Mouse (Mus musculus): ENCODE data around the gene Trpm6. TPM values are rescaled to one million over a fixed set of nuclear protein-coding genes. Genes with fewer than 3 reads are reported as not detected.

The Trpm6 gene
- polyA plus RNA-seq, 1 experiment from 2014 or later, result 0.27 TPM

GRCm38 (mm10) chr19:18774085-18774484, 24.3 kb downstream of the Trpm6 start:
- 53% methylated on average over 1 of the region's 1 CpGs for WGBS
- H3K4me2 ChIP-seq (replicated peaks), result no peak overlapping the region
- no peaks in the 10 kb centered on the region for H3K4me1 ChIP-seq
- no peak overlapping the region for H3K27ac ChIP-seq
- no peak for ATAC-seq (ENCODE audit: low FRiP score, low read depth)
- H3K9me3 ChIP-seq, result no peaks in the 10 kb centered on the region
- no peak overlapping the region for H3K4me3 ChIP-seq
- no peaks in the 10 kb centered on the region for H3K27me3 ChIP-seq (replicated peaks)
- no peaks in the 10 kb centered on the region for H3K36me3 ChIP-seq
- no peak overlapping the region for H3K9ac ChIP-seq

GRCm38 (mm10) chr19:18799646-18800045, 49.9 kb downstream of the Trpm6 start:
- ATAC-seq (ENCODE audit: low FRiP score, low read depth), result no peak
- 81% methylated on average over 1 of the region's 1 CpGs for WGBS
- no peaks in the 10 kb centered on the region for H3K27me3 ChIP-seq (replicated peaks)
- H3K4me3 ChIP-seq, result no peak overlapping the region
- no peak overlapping the region for H3K27ac ChIP-seq
- H3K9ac ChIP-seq, result no peak overlapping the region
- H3K4me2 ChIP-seq (replicated peaks), result no peak overlapping the region
- H3K36me3 ChIP-seq, result no peaks in the 10 kb centered on the region
- no peaks in the 10 kb centered on the region for H3K4me1 ChIP-seq
- H3K9me3 ChIP-seq, result no peaks in the 10 kb centered on the region

GRCm38 (mm10) chr19:18811264-18811663, 61.5 kb downstream of the Trpm6 start:
- WGBS, result 80% methylated on average over 3 of the region's 3 CpGs
- Histone ChIP-seq H3K4me3 (no peak overlapping the region), H3K9me3 (no peaks in the 10 kb centered on the region), H3K4me1 (no peaks in the 10 kb centered on the region), H3K27ac (no peak overlapping the region), H3K27me3 (replicated peaks) (no peaks in the 10 kb centered on the region), H3K4me2 (replicated peaks) (no peak overlapping the region), H3K9ac (no peak overlapping the region), H3K36me3 (no peaks in the 10 kb centered on the region)
- ATAC-seq (ENCODE audit: low FRiP score, low read depth), result no peak

- H3K4me2 ChIP-seq (replicated peaks), result no peak overlapping the region
- H3K9ac ChIP-seq, result no peak overlapping the region
- ATAC-seq (ENCODE audit: low FRiP score, low read depth), result no peak
- H3K36me3 ChIP-seq, result no peaks in the 10 kb centered on the region
- no peak overlapping the region for H3K27ac ChIP-seq
- H3K4me1 ChIP-seq, result no peaks in the 10 kb centered on the region
- no peak overlapping the region for H3K4me3 ChIP-seq
- no peaks in the 10 kb centered on the region for H3K27me3 ChIP-seq (replicated peaks)
- WGBS, result 82% methylated on average over 13 of the region's 13 CpGs
- no peaks in the 10 kb centered on the region for H3K9me3 ChIP-seq
These were observed 65.4 kb downstream of the Trpm6 start for GRCm38 (mm10) chr19:18815170-18815569.

- ATAC-seq (ENCODE audit: low FRiP score, low read depth), result no peak
- WGBS, result 82% methylated on average over 2 of the region's 2 CpGs
- Histone ChIP-seq H3K9me3 (no peaks in the 10 kb centered on the region), H3K4me3 (no peak overlapping the region), H3K4me1 (no peaks in the 10 kb centered on the region), H3K36me3 (no peaks in the 10 kb centered on the region), H3K9ac (no peak overlapping the region), H3K4me2 (replicated peaks) (no peak overlapping the region), H3K27me3 (replicated peaks) (no peaks in the 10 kb centered on the region), H3K27ac (no peak overlapping the region)
These were observed 67.6 kb downstream of the Trpm6 start for GRCm38 (mm10) chr19:18817425-18817824.

- no peak overlapping the region for H3K9ac ChIP-seq
- H3K27me3 ChIP-seq (replicated peaks), result no peaks in the 10 kb centered on the region
- H3K4me3 ChIP-seq, result no peak overlapping the region
- no peak overlapping the region for H3K4me2 ChIP-seq (replicated peaks)
- WGBS, result 86% methylated on average over 2 of the region's 2 CpGs
- no peaks in the 10 kb centered on the region for H3K9me3 ChIP-seq
- ATAC-seq (ENCODE audit: low FRiP score, low read depth), result no peak
- H3K27ac ChIP-seq, result no peak overlapping the region
- no peaks in the 10 kb centered on the region for H3K4me1 ChIP-seq
- no peaks in the 10 kb centered on the region for H3K36me3 ChIP-seq
These were observed 78.8 kb downstream of the Trpm6 start for GRCm38 (mm10) chr19:18828601-18829000.

GRCm38 (mm10) chr19:18831196-18831595, 81.4 kb downstream of the Trpm6 start:
- no peak overlapping the region for H3K27ac ChIP-seq
- H3K4me2 ChIP-seq (replicated peaks), result no peak overlapping the region
- H3K4me1 ChIP-seq, result no peaks in the 10 kb centered on the region
- H3K27me3 ChIP-seq (replicated peaks), result no peaks in the 10 kb centered on the region
- 91% methylated on average over 3 of the region's 3 CpGs for WGBS
- no peak for ATAC-seq (ENCODE audit: low FRiP score, low read depth)
- no peak overlapping the region for H3K9ac ChIP-seq
- H3K36me3 ChIP-seq, result no peaks in the 10 kb centered on the region
- H3K9me3 ChIP-seq, result no peaks in the 10 kb centered on the region
- H3K4me3 ChIP-seq, result no peak overlapping the region

- no peaks in the 10 kb centered on the region for H3K36me3 ChIP-seq
- H3K9me3 ChIP-seq, result no peaks in the 10 kb centered on the region
- no peaks in the 10 kb centered on the region for H3K27me3 ChIP-seq (replicated peaks)
- no peak for ATAC-seq (ENCODE audit: low FRiP score, low read depth)
- no peak overlapping the region for H3K9ac ChIP-seq
- 13% methylated on average over 6 of the region's 6 CpGs for WGBS
- no peak overlapping the region for H3K27ac ChIP-seq
- H3K4me2 ChIP-seq (replicated peaks), result no peak overlapping the region
- no peak overlapping the region for H3K4me3 ChIP-seq
- no peaks in the 10 kb centered on the region for H3K4me1 ChIP-seq
These were observed 85.2 kb downstream of the Trpm6 start for GRCm38 (mm10) chr19:18834971-18835370.

GRCm38 (mm10) chr19:18841789-18842562, 92.2 kb downstream of the Trpm6 start:
- no peak overlapping the region for H3K9ac ChIP-seq
- H3K27ac ChIP-seq, result no peak overlapping the region
- no peak overlapping the region for H3K4me3 ChIP-seq
- no peaks in the 10 kb centered on the region for H3K9me3 ChIP-seq
- no peak for ATAC-seq (ENCODE audit: low FRiP score, low read depth)
- WGBS, result 79% methylated on average over 19 of the region's 19 CpGs
- no peaks in the 10 kb centered on the region for H3K36me3 ChIP-seq
- no peaks in the 10 kb centered on the region for H3K27me3 ChIP-seq (replicated peaks)
- H3K4me2 ChIP-seq (replicated peaks), result no peak overlapping the region
- no peaks in the 10 kb centered on the region for H3K4me1 ChIP-seq

GRCm38 (mm10) chr19:18842626-18843025, 92.8 kb downstream of the Trpm6 start:
- ATAC-seq (ENCODE audit: low FRiP score, low read depth), result no peak
- Histone ChIP-seq H3K36me3 (no peaks in the 10 kb centered on the region), H3K9ac (no peak overlapping the region), H3K4me1 (no peaks in the 10 kb centered on the region), H3K27me3 (replicated peaks) (no peaks in the 10 kb centered on the region), H3K9me3 (no peaks in the 10 kb centered on the region), H3K4me2 (replicated peaks) (no peak overlapping the region), H3K4me3 (no peak overlapping the region), H3K27ac (no peak overlapping the region)
- 81% methylated on average over 11 of the region's 11 CpGs for WGBS

GRCm38 (mm10) chr19:18846336-18846735, 96.6 kb downstream of the Trpm6 start:
- ATAC-seq (ENCODE audit: low FRiP score, low read depth), result no peak
- 94% methylated on average over 4 of the region's 4 CpGs for WGBS

GRCm38 (mm10) chr19:18868311-18868710, 118.5 kb downstream of the Trpm6 start:
- no peaks in the 10 kb centered on the region for H3K27me3 ChIP-seq (replicated peaks)
- no peak overlapping the region for H3K9ac ChIP-seq
- no peak for ATAC-seq (ENCODE audit: low FRiP score, low read depth)
- no peaks in the 10 kb centered on the region for H3K36me3 ChIP-seq
- no peaks in the 10 kb centered on the region for H3K9me3 ChIP-seq
- H3K4me1 ChIP-seq, result no peaks in the 10 kb centered on the region
- H3K4me3 ChIP-seq, result no peak overlapping the region
- H3K4me2 ChIP-seq (replicated peaks), result no peak overlapping the region
- H3K27ac ChIP-seq, result no peak overlapping the region
- 69% methylated on average over 4 of the region's 4 CpGs for WGBS

More at GRCm38 (mm10) chr19:18846336-18846735, 96.6 kb downstream of the Trpm6 start:
- H3K4me2 ChIP-seq (replicated peaks), result no peak overlapping the region
- H3K27ac ChIP-seq, result no peak overlapping the region
- H3K4me3 ChIP-seq, result no peak overlapping the region
- no peak overlapping the region for H3K9ac ChIP-seq
- no peaks in the 10 kb centered on the region for H3K36me3 ChIP-seq
- H3K27me3 ChIP-seq (replicated peaks), result no peaks in the 10 kb centered on the region
- H3K4me1 ChIP-seq, result no peaks in the 10 kb centered on the region
- no peaks in the 10 kb centered on the region for H3K9me3 ChIP-seq

Measured in neural tube, embryonic 12.5 days (tissue).